Mouse (Mus musculus): ENCODE data around the gene Asic2.
"Not testable (repeated sequence)": the region's sequence is repeated elsewhere in the genome, so short reads cannot be mapped to it uniquely, and the experiment has no call there.

Asic2 gene

GRCm38 (mm10) chr11:81350498-81350897 lies 617.8 kb downstream of the Asic2 start:
- not testable (repeated sequence) for DNase-seq (ENCODE audit: low read depth, low spot score)

- DNase-seq (ENCODE audit: low read depth, low spot score) = no peak
Measured at GRCm38 (mm10) chr11:81331977-81332376, 636.3 kb downstream of the Asic2 start.

GRCm38 (mm10) chr11:81330982-81331381 lies 637.3 kb downstream of the Asic2 start:
- no peak for DNase-seq (ENCODE audit: low read depth, low spot score)

- no peak for DNase-seq (ENCODE audit: low read depth, low spot score)
Measured at GRCm38 (mm10) chr11:81328088-81328487, 640.2 kb downstream of the Asic2 start.

- no peak for DNase-seq (ENCODE audit: low read depth, low spot score)
Measured at GRCm38 (mm10) chr11:81323146-81323545, 645.1 kb downstream of the Asic2 start.

- DNase-seq (ENCODE audit: low read depth, low spot score) = no peak
Measured at GRCm38 (mm10) chr11:81322466-81322865, 645.8 kb downstream of the Asic2 start.

- no peak for DNase-seq (ENCODE audit: low read depth, low spot score)
Measured at GRCm38 (mm10) chr11:81290041-81290440, 678.2 kb downstream of the Asic2 start.

- no peak for DNase-seq (ENCODE audit: low read depth, low spot score)
Measured at GRCm38 (mm10) chr11:81283185-81283584, 685.1 kb downstream of the Asic2 start.

GRCm38 (mm10) chr11:81280070-81280469 lies 688.2 kb downstream of the Asic2 start:
- DNase-seq (ENCODE audit: low read depth, low spot score) = no peak

GRCm38 (mm10) chr11:81277406-81277805 lies 690.9 kb downstream of the Asic2 start:
- no peak for DNase-seq (ENCODE audit: low read depth, low spot score)

GRCm38 (mm10) chr11:81272677-81273418 lies 695.4 kb downstream of the Asic2 start:
- DNase-seq (ENCODE audit: low read depth, low spot score) = no peak

- DNase-seq (ENCODE audit: low read depth, low spot score) = no peak
Measured at GRCm38 (mm10) chr11:81271422-81271821, 696.8 kb downstream of the Asic2 start.

- DNase-seq (ENCODE audit: low read depth, low spot score) = no peak
Measured at GRCm38 (mm10) chr11:81270518-81270917, 697.7 kb downstream of the Asic2 start.

GRCm38 (mm10) chr11:81263757-81264156 lies 704.5 kb downstream of the Asic2 start:
- no peak for DNase-seq (ENCODE audit: low read depth, low spot score)

GRCm38 (mm10) chr11:81263193-81263592 lies 705.1 kb downstream of the Asic2 start:
- DNase-seq (ENCODE audit: low read depth, low spot score) = no peak

- no peak for DNase-seq (ENCODE audit: low read depth, low spot score)
Measured at GRCm38 (mm10) chr11:81261259-81261658, 707.0 kb downstream of the Asic2 start.

GRCm38 (mm10) chr11:81241183-81241582 lies 727.1 kb downstream of the Asic2 start:
- DNase-seq (ENCODE audit: low read depth, low spot score) = not testable (repeated sequence)

- no peak for DNase-seq (ENCODE audit: low read depth, low spot score)
Measured at GRCm38 (mm10) chr11:81239966-81240681, 728.1 kb downstream of the Asic2 start.

GRCm38 (mm10) chr11:81239091-81239490 lies 729.2 kb downstream of the Asic2 start:
- no peak for DNase-seq (ENCODE audit: low read depth, low spot score)

GRCm38 (mm10) chr11:81236070-81236469 lies 732.2 kb downstream of the Asic2 start:
- no peak for DNase-seq (ENCODE audit: low read depth, low spot score)

GRCm38 (mm10) chr11:81223361-81223760 lies 744.9 kb downstream of the Asic2 start:
- no peak for DNase-seq (ENCODE audit: low read depth, low spot score)

GRCm38 (mm10) chr11:81220786-81221185 lies 747.5 kb downstream of the Asic2 start:
- DNase-seq (ENCODE audit: low read depth, low spot score) = no peak

- DNase-seq (ENCODE audit: low read depth, low spot score) = no peak
Measured at GRCm38 (mm10) chr11:81205471-81205870, 762.8 kb downstream of the Asic2 start.
